Mouse (Mus musculus): ENCODE results near the gene Kcnj5. TPM values are rescaled to one million over a fixed set of nuclear protein-coding genes. Genes with fewer than 3 reads are reported as not detected.

Kcnj5 gene
- polyA plus RNA-seq (2016; fragmentation: Nextera tagmentation; extraction: Ambion mirVana): 0.10 and 0.15 TPM in 2 replicates

DNA sequence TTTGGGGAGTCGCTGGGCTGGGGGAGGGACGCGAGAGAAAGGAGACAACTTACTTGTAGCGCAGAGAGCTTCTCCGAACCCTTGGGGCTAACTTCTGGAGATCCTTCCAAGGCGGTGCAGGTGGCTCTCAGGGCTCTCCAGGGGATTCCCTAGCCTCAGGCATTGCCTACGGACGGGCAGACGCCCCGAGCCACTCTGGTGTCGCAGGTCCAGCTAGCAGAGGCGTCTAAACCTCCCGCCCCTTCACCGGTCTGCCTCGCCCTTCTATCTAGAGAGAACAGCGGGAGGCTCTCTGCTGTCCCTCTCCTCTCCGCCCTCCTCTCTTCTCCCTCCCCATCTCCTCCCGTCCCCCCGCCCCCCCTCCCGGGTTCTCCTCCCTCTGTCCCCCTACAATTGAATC is at the start of gene Kcnj5:
TSS of gene Kcnj5 (minus strand) at position 300 of the 400 bp plus-strand sequence.
- peak; percentile 13; the same call in 1 of the 2 replicates for ATAC-seq (ENCODE audit: low FRiP score, low read depth)
- Histone ChIP-seq H3K36me3 (no peaks in the 10 kb centered on the region), H3K9ac (peak within 1 kb of the TSS; percentile 42; the same call in 1 of the 2 replicates), H3K4me2 (replicated peaks) (peak within 1 kb of the TSS; percentile 67), H3K27me3 (replicated peaks) (peaks cover 49% of the 10 kb centered on the region), H3K27ac (no peak within 1 kb of the TSS), H3K9me3 (no peaks in the 10 kb centered on the region), H3K4me1 (peaks cover 20% of the 10 kb centered on the region), H3K4me3 (peak within 1 kb of the TSS; percentile 28)
- under 1% methylated on average over 20 of the region's 20 CpGs for WGBS

DNA sequence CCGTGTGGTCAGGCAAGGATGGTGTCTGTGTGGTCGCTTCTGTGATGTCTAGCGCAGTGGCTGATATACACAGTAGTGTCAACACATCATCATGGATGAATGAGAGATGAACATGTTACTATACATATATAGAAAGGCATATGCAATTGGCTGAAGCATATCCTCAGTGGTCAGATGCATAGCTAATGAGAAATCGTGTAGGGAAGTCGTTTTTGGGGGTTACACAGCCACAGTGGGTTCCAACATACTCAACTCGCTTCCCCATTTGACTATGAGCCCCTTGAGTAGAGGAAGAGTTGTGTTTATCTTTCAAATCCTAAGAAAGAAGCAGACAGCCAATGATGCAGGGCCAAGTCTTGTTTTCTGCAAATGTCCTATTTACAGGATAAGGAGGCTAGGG is 48.6 kb upstream of the Kcnj5 start:
- Histone ChIP-seq H3K4me2 (replicated peaks) (no peak overlapping the region), H3K4me1 (no peaks in the 10 kb centered on the region), H3K4me3 (no peak overlapping the region), H3K9ac (no peak overlapping the region), H3K27ac (no peak overlapping the region), H3K36me3 (no peaks in the 10 kb centered on the region), H3K9me3 (no peaks in the 10 kb centered on the region), H3K27me3 (replicated peaks) (no peaks in the 10 kb centered on the region)
- WGBS: 79% methylated on average over 6 of the region's 6 CpGs
- ATAC-seq (ENCODE audit: low FRiP score, low read depth): no peak

DNA sequence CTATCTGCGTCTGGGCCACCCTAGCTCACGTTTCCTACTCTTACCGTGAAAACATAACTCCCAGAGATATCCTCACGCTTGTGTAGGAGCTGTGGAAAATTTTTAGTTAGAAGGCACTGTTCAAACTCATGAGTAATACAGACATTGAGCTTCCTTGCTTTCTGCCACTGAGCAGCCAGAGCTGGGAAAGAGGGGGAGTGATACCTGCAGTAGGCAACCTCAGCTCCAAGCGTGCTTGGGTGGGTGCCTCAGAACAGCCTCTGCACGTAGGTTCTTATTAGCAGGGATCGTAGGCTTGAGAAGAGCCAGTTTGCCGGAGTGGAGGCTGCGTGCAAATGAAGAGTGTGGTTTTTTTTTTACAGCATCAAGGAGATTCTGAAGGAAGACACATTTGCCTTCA is 47.6 kb upstream of the Kcnj5 start:
- no peaks in the 10 kb centered on the region for H3K9me3 ChIP-seq
- no peak overlapping the region for H3K9ac ChIP-seq
- H3K36me3 ChIP-seq: no peaks in the 10 kb centered on the region
- H3K4me3 ChIP-seq: no peak overlapping the region
- WGBS: 90% methylated on average over 9 of the region's 9 CpGs
- no peaks in the 10 kb centered on the region for H3K4me1 ChIP-seq
- ATAC-seq (ENCODE audit: low FRiP score, low read depth): no peak
- no peak overlapping the region for H3K27ac ChIP-seq
- no peaks in the 10 kb centered on the region for H3K27me3 ChIP-seq (replicated peaks)
- no peak overlapping the region for H3K4me2 ChIP-seq (replicated peaks)

DNA sequence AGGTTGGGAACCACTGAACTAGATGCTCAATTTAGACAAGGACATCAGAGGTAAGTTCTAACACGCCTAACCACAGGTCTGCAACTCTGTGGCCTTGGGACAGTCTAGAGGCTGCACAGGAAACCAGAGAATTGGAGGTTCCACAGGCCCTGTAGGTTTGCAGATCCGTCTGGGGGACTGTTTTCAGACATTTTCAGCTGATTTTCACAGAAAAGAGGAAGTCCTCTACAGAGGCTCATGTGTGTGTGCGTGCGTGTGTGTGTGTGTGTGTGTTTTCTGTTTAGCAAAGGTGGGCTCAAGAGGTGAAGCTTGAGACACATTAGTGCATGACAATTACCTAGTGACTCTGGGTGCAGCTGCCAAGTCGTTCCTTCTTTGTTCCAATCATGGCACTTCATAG is 46.9 kb upstream of the Kcnj5 start:
- H3K27ac ChIP-seq: no peak overlapping the region
- WGBS: 82% methylated on average over 5 of the region's 5 CpGs
- no peaks in the 10 kb centered on the region for H3K9me3 ChIP-seq
- H3K27me3 ChIP-seq (replicated peaks): no peaks in the 10 kb centered on the region
- ATAC-seq (ENCODE audit: low FRiP score, low read depth): no peak
- H3K4me3 ChIP-seq: no peak overlapping the region
- H3K36me3 ChIP-seq: no peaks in the 10 kb centered on the region
- no peak overlapping the region for H3K9ac ChIP-seq
- H3K4me1 ChIP-seq: no peaks in the 10 kb centered on the region
- no peak overlapping the region for H3K4me2 ChIP-seq (replicated peaks)

DNA sequence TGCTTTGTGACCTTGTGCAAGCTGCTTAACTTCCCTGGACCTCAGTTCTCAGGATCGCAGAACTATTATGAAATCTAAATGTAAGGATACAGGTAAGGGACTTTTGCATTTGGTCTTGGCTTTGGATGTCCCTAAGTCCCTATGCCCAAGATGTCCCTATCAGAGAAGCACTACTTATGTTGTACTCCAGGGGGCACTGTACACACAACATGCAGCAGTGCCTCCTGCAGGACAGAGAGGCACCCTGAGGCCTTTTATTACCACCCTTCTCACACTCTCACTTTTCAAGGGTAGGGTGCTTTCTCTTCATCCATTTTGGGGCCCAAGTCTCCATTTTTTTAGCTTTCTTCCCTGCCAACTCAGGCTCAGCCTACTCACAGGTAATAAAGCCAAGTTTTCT is 44.0 kb upstream of the Kcnj5 start:
- 93% methylated on average over 1 of the region's 1 CpGs for WGBS
- Histone ChIP-seq H3K36me3 (no peaks in the 10 kb centered on the region), H3K9ac (no peak overlapping the region), H3K27me3 (replicated peaks) (no peaks in the 10 kb centered on the region), H3K9me3 (no peaks in the 10 kb centered on the region), H3K4me2 (replicated peaks) (no peak overlapping the region), H3K4me3 (no peak overlapping the region), H3K4me1 (no peaks in the 10 kb centered on the region), H3K27ac (no peak overlapping the region)
- ATAC-seq (ENCODE audit: low FRiP score, low read depth): no peak

DNA sequence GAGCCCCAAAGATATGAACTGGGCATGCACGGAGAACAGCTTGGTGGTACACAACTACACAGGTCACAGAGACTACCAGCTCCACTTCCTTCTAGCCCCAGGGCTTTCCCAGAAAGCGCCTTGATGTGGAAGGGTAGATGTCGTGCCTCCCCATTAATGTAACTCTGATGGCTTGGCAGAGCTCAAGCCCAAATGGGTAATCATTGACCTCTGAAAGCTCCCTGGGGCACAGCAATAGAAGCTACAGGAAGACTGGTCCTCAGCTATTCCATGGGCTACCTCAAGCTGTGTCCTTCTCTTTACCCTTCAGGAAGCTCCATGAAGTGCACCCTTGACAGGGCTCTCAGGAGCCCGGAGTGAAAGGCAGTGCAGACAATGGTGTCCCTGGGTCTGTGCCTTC is 40.8 kb upstream of the Kcnj5 start:
- no peaks in the 10 kb centered on the region for H3K27me3 ChIP-seq (replicated peaks)
- H3K4me2 ChIP-seq (replicated peaks): no peak overlapping the region
- H3K9ac ChIP-seq: no peak overlapping the region
- no peak for ATAC-seq (ENCODE audit: low FRiP score, low read depth)
- WGBS: 82% methylated on average over 4 of the region's 4 CpGs
- no peaks in the 10 kb centered on the region for H3K36me3 ChIP-seq
- H3K9me3 ChIP-seq: no peaks in the 10 kb centered on the region
- no peak overlapping the region for H3K27ac ChIP-seq
- H3K4me3 ChIP-seq: no peak overlapping the region
- H3K4me1 ChIP-seq: no peaks in the 10 kb centered on the region

DNA sequence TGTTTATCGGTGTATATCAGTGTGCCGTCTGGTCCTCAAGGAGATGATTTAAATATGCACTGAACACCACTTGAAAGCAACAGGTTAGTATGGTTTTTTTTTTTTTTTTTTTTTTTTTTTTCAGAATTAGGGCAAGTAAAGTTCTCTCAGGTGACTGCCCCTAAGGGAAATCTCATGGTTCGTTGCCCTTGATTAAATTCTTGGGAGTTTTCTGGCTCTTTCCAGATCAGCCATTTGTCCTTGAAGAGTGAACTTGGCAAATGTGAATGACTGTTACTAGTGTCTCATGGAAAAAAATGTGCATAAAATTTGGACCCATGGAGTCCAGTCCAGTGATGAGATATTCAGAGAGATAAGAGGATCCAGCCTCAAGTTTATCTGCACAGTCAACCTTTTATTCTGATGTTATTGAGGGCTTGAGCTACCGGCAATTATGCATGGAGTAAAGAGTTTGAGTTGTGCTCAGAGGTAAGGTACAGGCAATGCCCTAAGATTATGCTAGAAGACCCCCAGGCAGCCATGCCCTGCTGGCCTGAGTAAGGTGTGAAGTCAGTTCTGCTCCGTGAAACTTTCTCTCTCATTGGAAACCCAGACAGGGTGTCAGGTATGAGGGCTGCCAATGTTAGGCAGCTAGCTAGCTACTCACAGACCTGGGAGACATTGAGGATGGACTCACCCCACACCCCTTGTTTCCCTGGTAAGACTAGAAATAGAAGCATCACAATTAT is 32.9 kb upstream of the Kcnj5 start:
- no peaks in the 10 kb centered on the region for H3K36me3 ChIP-seq
- no peak overlapping the region for H3K4me3 ChIP-seq
- WGBS: 90% methylated on average over 5 of the region's 5 CpGs

DNA sequence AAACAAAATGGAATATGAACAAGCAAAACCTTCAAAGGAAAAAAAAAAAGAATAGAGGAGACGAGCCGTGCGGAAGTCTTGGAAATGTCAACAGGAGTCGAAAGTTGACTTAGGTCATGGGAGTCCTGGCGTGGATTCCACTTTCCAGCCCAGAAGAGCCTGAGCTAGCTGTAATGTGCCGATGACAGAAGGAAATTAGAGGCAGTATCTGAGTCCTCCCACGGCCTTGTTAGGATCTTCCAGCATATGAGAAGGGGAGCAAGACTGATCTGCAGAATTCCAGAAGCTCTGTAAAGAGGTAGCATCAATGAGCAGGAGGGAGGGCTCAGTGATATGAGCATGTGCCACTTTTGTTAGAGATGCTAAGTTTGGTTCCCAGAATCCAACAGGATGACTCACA is 31.9 kb upstream of the Kcnj5 start:
- H3K27ac ChIP-seq: no peak overlapping the region
- no peaks in the 10 kb centered on the region for H3K36me3 ChIP-seq
- no peak overlapping the region for H3K4me3 ChIP-seq
- no peak overlapping the region for H3K9ac ChIP-seq
- H3K4me2 ChIP-seq (replicated peaks): no peak overlapping the region
- ATAC-seq (ENCODE audit: low FRiP score, low read depth): no peak
- 81% methylated on average over 7 of the region's 7 CpGs for WGBS
- H3K4me1 ChIP-seq: no peaks in the 10 kb centered on the region
- no peaks in the 10 kb centered on the region for H3K27me3 ChIP-seq (replicated peaks)
- no peaks in the 10 kb centered on the region for H3K9me3 ChIP-seq

More for the DNA sequence above, 32.9 kb upstream of the Kcnj5 start:
- Histone ChIP-seq H3K9me3 (no peaks in the 10 kb centered on the region), H3K27me3 (replicated peaks) (no peaks in the 10 kb centered on the region), H3K4me1 (no peaks in the 10 kb centered on the region), H3K4me2 (replicated peaks) (no peak overlapping the region), H3K27ac (no peak overlapping the region), H3K9ac (no peak overlapping the region)
- no peak for ATAC-seq (ENCODE audit: low FRiP score, low read depth)

DNA sequence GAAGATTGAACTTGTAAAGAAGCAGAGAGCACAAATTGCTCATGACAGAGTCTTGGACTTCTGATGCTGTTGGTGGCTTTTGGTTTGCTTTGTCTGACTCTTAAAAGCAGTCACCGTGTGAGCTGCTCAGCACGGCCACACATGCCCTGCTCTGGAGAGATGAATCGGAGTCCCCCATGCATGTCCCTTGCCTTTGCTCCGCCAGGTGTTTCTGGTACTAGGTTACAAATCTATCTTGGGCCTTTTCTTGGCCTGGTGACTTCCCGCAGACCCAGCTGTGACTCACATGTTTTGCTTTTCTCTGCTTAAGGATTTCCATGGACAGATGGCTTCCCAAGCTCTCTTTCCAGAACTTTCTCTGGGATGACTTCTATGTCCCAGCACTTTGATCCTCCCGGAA is 29.5 kb upstream of the Kcnj5 start:
- no peak overlapping the region for H3K27ac ChIP-seq
- H3K36me3 ChIP-seq: no peaks in the 10 kb centered on the region
- peaks cover 8% of the 10 kb centered on the region; the same call in 1 of the 2 replicates for H3K4me1 ChIP-seq
- H3K4me3 ChIP-seq: no peak overlapping the region
- no peaks in the 10 kb centered on the region for H3K9me3 ChIP-seq
- WGBS: 93% methylated on average over 6 of the region's 6 CpGs
- no peak overlapping the region for H3K9ac ChIP-seq
- no peaks in the 10 kb centered on the region for H3K27me3 ChIP-seq (replicated peaks)
- H3K4me2 ChIP-seq (replicated peaks): no peak overlapping the region
- no peak for ATAC-seq (ENCODE audit: low FRiP score, low read depth)

DNA sequence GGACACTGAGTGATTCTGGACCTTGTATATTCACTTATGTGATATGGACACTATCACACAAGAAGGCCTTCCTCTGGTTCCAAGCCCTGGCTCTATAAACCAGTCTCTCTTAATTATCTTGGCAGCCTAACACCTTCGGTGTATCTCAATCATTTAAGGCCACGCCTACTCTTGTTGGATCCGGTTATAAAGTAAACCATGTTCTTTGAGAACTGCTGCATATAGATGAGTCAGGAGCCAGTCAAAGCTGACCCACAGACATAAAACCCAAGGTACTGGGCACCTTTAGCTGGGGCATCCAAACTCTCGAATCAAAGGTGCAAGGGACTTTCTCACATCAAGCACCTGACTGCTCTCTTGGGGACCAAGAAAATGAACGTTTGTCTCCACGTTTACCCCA is 28.1 kb upstream of the Kcnj5 start, which contains the start of gene Kcnj1:
TSS of gene Kcnj1 (plus strand) at position 292 of the 400 bp plus-strand sequence.
- 88% methylated on average over 6 of the region's 6 CpGs for WGBS

DNA sequence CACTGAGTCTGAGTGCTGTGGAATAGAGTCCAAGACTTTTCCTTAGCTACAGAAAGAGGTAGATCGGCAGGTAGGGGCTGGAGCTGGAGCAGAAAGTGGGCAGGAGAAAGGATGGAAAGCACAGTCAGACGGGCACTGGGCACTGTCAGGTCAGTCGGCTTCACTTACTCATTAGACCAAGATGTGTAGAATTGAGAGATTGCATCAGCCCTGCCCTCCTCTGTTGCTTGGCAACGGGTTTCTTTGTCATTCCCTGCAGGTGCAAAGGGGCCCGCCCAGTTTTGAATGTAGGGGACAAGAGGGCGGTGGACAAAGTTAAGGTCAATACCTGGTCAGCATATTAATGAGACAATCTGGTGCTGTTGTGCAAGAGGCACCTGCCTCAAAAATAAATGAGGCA is 25.2 kb upstream of the Kcnj5 start:
- H3K27ac ChIP-seq: no peak overlapping the region
- no peaks in the 10 kb centered on the region for H3K9me3 ChIP-seq
- H3K36me3 ChIP-seq: no peaks in the 10 kb centered on the region
- no peak overlapping the region for H3K4me3 ChIP-seq
- peaks cover 10% of the 10 kb centered on the region; the same call in 1 of the 2 replicates for H3K4me1 ChIP-seq
- 41% methylated on average over 6 of the region's 6 CpGs for WGBS
- ATAC-seq (ENCODE audit: low FRiP score, low read depth): no peak
- no peaks in the 10 kb centered on the region for H3K27me3 ChIP-seq (replicated peaks)
- no peak overlapping the region for H3K4me2 ChIP-seq (replicated peaks)
- H3K9ac ChIP-seq: no peak overlapping the region

More for the DNA sequence above, 28.1 kb upstream of the Kcnj5 start, which contains the start of gene Kcnj1:
- H3K36me3 ChIP-seq: no peaks in the 10 kb centered on the region
- H3K9me3 ChIP-seq: no peaks in the 10 kb centered on the region
- H3K4me1 ChIP-seq: peaks cover 10% of the 10 kb centered on the region; the same call in 1 of the 2 replicates
- no peaks in the 10 kb centered on the region for H3K27me3 ChIP-seq (replicated peaks)
- no peak within 1 kb of the TSS for H3K4me3 ChIP-seq
- no peak for ATAC-seq (ENCODE audit: low FRiP score, low read depth)
- no peak within 1 kb of the TSS for H3K9ac ChIP-seq
- H3K4me2 ChIP-seq (replicated peaks): no peak within 1 kb of the TSS
- H3K27ac ChIP-seq: no peak within 1 kb of the TSS

DNA sequence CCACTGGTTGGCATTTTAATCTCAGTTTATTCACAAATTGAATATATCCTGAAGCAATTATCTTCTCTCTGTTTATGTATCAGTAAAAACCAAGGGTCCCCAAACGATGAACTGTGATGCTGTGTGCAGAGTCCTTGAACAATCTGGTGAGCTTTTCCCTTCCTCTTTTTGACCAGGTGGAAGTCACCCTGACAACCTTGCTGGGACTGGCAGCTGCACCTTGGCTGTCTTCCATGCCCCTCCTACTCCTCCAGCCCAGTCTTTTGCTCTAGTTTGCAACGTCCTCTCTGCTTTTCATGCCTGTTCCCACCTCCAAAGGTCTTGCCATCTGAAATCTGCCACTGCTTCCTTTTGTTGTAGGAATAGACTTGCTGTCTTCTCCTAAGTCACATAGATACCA is 24.7 kb upstream of the Kcnj5 start:
- 48% methylated on average over 2 of the region's 2 CpGs for WGBS
- Histone ChIP-seq H3K9ac (no peak overlapping the region), H3K4me3 (no peak overlapping the region), H3K27ac (no peak overlapping the region), H3K9me3 (no peaks in the 10 kb centered on the region), H3K27me3 (replicated peaks) (no peaks in the 10 kb centered on the region), H3K4me2 (replicated peaks) (no peak overlapping the region), H3K4me1 (peaks cover 10% of the 10 kb centered on the region; the same call in 1 of the 2 replicates), H3K36me3 (no peaks in the 10 kb centered on the region)
- ATAC-seq (ENCODE audit: low FRiP score, low read depth): no peak

DNA sequence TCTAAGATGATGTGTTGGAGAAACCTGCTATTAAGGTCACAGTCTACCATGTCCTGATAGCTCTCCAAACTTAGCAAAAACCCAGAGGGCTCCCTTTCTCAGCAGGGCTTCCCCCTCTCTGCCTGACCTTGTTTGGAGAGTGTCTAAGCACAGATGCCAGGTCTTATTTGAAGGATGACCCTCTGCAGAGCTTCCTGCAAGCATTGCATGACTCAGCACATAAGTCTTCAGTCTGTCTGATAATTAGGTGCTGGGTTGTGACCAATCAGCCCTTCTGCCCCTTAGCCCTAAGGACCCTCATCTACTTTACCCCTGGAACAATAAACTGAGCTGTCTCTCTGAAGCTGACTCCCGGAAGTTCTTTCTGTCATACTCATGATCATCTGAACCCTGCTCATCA is 16.6 kb upstream of the Kcnj5 start:
- H3K9ac ChIP-seq: no peak overlapping the region
- no peak for ATAC-seq (ENCODE audit: low FRiP score, low read depth)
- no peaks in the 10 kb centered on the region for H3K27me3 ChIP-seq (replicated peaks)
- H3K4me2 ChIP-seq (replicated peaks): no peak overlapping the region
- H3K4me3 ChIP-seq: no peak overlapping the region
- H3K27ac ChIP-seq: no peak overlapping the region
- H3K4me1 ChIP-seq: no peaks in the 10 kb centered on the region
- WGBS: 84% methylated on average over 1 of the region's 1 CpGs
- no peaks in the 10 kb centered on the region for H3K36me3 ChIP-seq
- 0 out of 2 replicates have a peak, but pooled peaks cover 3% of the 10 kb centered on the region for H3K9me3 ChIP-seq

Measured in neural tube, embryonic 12.5 days (tissue).